Mouse (Mus musculus) kidney, postnatal 4 days (tissue): Measurements from ENCODE around the gene Mageb2.
"Not testable (repeated sequence)": the region's sequence is repeated elsewhere in the genome, so short reads cannot be mapped to it uniquely, and the experiment has no call there.

Experiments used
- DNase-seq, 2 experiments: peaks; one replicate each; pipeline ENCODE4 v3.0.0; 2021; ENCODE audit warnings: mixed read lengths in 2 of 2

Mageb2 gene

DNA sequence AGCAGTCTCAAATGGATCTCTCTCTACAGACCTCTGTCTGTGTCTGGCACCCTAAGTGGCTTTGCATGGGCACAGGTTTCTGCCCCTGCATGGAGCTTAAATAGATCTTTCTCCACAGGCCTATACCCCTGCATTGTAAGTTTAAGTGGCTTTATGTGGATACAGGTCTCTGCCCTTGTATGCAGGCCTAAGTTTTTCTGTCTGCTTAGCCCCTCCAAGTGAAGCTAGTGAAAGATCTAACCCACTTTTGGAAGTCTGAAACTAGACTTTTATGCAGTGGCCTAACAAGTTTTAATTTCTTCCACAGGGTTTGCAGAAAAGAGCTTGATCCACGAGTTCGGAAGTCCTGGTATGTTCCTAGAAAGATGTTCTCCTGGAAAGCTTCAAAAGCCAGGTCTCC lies at the start of gene Mageb2:
Gene Mageb2, plus strand, starts transcription at position 301 of the 400 bp plus-strand sequence.
- DNase-seq, result not testable (repeated sequence)

DNA sequence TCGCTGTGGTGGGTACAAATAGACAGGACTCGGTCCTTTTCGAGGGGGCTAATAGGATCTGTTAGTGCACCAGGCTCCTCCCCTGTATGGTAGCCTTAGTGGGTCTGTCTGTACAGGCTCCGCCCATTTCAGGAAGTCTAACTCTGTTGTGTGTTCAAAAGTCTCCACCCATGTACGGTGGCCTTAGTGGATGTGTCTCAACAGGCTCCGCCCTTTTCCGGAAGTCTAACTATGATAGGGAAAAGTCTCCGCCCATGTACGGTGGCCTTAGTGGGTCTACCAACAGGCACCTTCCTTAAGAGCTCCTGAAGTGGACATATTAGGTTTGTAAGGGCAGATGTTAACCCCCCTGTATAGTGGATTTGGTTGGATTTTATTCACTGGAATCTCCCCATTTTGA lies 18.2 kb upstream of the Mageb2 start:
- not testable (repeated sequence) for DNase-seq
